Mouse (Mus musculus) liver, adult 2 months (tissue): ENCODE measurements around the gene Pcsk4.

Experiments
- CTCF ChIP-seq: fragments of 200-500 bp; IDR thresholded peaks from 2 replicates; pipeline ENCODE4 v1.5.1; 2011; ENCODE audit warnings: low read depth, low read length, control low read depth
- POLR2A ChIP-seq: fragments of 200-500 bp; IDR thresholded peaks from 2 replicates; pipeline ENCODE4 v1.6.1; 2011; ENCODE audit warnings: low read length, control low read depth; ENCODE audit not compliant: insufficient read depth; ENCODE audit errors: extremely low read depth

DNA sequence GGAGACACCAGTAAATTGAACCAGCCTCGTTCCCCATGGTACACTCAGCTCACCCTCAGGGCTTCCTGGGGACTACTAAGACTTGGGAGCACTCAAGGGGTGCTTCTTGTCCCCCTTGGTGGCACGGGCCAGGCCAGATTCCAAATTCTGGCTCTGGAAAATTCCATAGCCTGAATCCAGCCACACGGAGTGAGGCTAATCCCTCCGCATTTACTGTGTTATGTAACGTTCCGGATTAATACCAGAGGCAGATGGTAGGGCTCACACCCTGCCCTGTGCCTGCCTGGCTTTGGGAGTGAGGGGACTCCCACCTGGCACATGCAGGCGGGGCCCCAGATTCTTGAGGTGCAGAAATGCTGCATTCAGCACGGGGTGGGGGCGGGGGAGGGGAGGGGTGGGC, 26.1 kb upstream of the Pcsk4 start:
- no peak for TF ChIP-seq POLR2A
- TF ChIP-seq CTCF, result no peak
